Mouse (Mus musculus) R1 (cell line): ENCODE measurements around the gene Gm128.

Source experiments
- DNase-seq: peaks from one replicate; pipeline ENCODE4 v3.0.0-alpha.2; 2018; ENCODE audit warnings: low read depth, low spot score

Gene Gm128

DNA sequence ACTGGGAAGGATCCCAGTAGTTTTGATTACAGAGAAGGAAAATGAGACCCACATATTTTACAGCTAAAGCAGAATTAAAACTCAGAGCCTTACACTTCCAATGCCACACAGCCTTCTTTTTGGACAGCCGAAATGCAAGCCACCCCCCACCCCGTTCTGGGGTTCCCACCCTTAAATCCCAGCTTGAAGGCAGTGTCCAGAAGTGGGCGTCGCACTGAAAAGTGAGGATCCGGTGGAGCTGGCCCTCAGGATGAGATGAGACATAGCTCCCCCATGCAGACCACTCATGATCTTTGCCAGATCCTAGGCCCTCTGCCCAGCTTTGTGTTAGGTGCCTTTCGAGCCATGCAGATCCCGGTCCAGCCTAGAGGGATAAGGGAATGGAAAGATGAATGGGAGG is at the start of gene Gm128:
Gene Gm128 (minus strand): TSS at position 101 of the 400 bp plus-strand sequence.
- DNase-seq = peak; percentile 27

- DNase-seq = no peak
Measured at GRCm38 (mm10) chr3:95291041-95291440, 49.6 kb upstream of the Gm128 start.

DNA sequence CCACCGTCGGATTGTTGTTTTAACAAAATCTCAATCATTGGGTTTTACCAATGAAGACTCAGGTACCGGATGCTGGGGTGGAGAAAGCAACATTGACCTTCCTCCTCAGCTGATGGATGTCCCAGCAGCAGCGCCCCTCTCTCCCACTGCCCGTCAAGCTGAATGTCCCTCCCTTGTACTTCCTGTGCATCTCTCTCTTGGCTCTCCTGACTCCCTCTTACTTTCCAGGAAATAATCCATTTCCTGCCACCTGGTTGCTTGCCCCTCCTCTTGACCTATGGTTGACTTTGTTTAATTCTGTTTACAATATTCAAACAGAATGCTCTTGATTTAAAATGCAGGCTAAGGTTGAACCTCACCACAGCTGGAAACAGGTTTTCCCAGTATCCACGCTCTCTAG is 48.8 kb upstream of the Gm128 start:
- peak; percentile 95 for DNase-seq

GRCm38 (mm10) chr3:95289419-95289818 is 48.0 kb upstream of the Gm128 start:
- DNase-seq = no peak

DNA sequence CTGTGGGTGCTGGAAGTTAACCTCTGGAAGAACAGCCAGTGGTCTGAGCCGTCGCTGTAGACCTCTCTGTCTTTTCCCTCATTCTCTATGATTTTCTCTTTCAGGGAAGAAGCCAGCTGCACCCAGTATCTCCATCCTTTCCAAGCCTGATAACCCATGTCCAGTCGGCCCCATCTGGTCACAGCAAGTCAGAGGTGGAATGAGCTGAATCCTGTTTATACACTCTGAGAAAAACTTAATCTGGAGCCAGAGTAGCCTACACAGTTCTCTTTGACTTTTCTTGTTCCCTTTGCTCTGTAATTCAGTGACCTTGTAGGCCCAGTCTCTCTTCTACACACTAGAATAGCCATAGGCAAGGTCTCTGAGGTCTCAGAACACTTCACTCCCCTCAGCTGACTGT is 46.1 kb upstream of the Gm128 start:
- DNase-seq = no peak

- peak; percentile 88 for DNase-seq
Measured at GRCm38 (mm10) chr3:95286510-95286909, 45.1 kb upstream of the Gm128 start.

- no peak for DNase-seq
Measured at GRCm38 (mm10) chr3:95286011-95286410, 44.6 kb upstream of the Gm128 start.

DNA sequence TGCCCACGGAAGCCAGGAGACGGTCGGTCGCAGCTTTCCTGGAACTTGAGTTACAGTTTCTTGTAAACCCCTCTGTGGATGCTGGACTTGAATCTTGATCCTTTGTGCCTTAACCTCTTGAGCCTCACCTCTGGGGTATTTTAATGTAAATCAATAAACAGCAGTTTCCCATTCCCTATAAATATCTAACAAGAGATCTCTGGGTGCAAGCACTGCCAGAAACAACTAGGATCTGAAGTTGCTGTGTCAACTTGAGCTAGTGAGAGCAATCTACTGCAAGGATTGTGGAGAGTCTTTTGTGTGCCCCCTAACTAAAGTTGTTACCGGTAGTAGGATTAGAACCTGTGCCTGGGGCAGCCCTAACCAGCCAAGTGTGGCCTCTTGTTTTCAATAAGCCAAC is 44.0 kb upstream of the Gm128 start:
- no peak for DNase-seq

GRCm38 (mm10) chr3:95284501-95285281 is 43.3 kb upstream of the Gm128 start:
- DNase-seq = no peak

DNA sequence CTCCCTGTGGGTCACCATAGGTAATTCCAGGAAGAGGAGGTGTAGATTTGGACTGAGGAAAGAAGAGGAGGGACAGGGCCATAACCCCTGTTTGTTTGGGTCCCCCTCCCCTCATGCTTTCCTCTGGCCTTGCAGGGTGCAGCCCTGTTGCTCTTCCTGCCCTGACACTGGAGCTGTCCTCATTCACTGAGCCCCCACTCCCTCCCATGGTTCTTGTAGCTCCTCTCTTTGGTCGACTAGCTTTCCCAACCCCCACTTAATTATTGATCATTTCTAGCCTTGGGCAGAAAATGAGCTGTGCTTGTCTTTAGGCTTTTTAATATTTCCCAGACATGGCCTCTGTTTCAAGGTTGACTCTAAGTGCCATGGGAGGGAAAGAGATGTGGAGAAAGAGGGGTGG is 42.7 kb upstream of the Gm128 start:
- no peak for DNase-seq

- no peak for DNase-seq
Measured at GRCm38 (mm10) chr3:95283589-95283941, 42.2 kb upstream of the Gm128 start.

DNA sequence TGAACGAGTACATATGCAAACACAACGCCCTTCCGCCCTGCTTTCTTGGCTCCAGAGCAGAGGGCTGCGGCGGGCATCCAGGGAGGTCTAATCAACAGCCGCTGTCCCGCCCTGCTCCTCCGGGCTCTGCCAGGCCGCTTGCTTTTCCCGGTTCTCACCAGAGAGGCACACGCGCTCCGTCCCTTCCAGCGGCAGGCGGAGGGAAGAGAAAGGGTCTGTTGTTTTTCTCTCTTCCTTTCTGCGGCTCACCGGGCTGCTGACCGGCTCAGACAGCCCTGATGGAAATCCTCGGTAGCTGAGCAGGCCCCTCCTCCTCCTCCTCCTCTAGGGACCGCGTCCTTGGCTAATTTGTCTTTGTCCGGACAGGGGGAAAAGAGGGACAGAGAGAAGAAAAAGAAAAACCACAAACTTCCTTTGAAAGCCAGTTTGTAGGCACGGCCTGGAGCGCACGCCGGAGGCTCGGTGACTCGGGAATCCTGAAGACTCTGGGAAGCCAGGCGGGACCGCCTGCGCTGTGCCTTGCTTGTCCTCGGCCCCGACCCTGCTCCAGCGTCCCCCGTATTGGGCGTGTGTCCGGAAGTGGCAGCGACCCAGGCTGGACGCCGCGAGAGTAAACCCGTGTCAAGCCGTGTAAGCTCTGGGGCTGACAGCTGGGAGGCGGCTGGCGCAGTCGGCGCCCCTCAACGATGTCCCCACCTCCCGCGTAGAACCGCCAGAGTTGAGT is 41.6 kb upstream of the Gm128 start:
- DNase-seq = peak; percentile 89

DNA sequence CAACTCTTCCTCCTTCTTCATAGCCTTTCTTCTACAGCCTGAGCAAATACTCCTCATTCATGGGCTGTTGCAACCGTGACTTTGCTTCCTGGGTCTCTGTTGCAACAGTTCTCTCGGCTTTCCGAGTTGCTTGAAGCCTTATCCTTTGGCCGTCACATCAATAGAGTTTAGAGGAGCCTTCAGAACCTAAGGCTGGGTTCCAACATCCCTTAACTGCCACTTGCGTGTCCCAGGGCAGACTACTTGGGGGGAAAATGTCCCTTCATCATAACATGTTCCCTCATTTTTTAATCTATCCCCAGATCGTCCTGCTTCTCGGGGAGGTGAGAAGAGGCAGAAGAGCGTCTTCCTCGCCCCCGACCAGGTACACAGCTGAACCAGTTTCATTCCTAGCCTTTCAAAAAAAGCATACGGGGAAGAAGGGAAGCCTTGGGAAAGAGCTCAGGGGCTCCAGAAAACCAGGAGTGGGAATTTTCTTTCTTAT is 41.0 kb upstream of the Gm128 start:
- no peak for DNase-seq

- DNase-seq = peak; percentile 98
Measured at GRCm38 (mm10) chr3:95281216-95282126, 40.1 kb upstream of the Gm128 start, which contains the start of the genes Mindy1 and Prune1. TSS of gene Mindy1 (plus strand) at chr3:95281345. TSS of gene Prune1 (minus strand) at chr3:95282076.

DNA sequence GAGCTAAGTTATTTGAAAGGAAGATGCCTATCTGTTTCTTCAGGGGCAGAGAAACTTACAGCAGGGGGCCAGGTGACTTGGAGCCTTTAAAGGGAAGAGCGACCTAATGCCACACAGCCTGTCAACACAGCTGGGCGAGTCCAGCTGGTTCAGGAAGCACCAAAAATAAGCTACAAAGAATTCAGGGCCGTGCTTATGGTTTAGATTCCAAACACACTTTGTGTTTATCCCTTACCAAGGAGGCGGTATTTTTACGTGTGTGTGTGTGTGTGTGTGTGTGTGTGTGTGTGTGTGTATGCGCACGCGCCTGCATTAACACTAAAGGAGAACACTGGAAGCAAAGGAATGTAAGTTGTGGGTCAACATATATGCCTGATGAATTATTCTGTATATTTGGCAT is 39.3 kb upstream of the Gm128 start:
- DNase-seq = no peak

GRCm38 (mm10) chr3:95277149-95277551 is 35.8 kb upstream of the Gm128 start:
- DNase-seq = peak; percentile 72

GRCm38 (mm10) chr3:95276428-95276934 is 35.1 kb upstream of the Gm128 start:
- peak; percentile 50 for DNase-seq

DNA sequence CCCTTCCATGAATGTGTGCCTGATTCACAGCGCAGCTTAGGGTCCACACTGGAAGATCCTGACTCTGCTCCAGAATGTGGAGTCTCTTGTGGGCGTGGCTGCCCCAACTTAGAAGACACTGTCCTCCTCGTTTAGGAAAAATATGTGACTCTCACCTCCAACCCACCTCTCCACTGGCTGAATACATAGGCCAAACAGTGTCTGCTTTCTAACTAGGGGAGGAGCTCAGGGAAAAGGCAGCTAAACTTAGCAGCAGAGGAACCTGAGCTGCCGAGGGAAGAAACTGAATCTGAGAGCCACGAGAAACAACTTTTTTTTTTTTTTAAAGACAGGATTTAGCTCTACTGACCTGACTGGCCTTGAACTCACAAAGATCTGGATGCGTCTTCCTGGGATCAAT is 33.8 kb upstream of the Gm128 start:
- DNase-seq = peak; percentile 32

- peak; percentile 34 for DNase-seq
Measured at GRCm38 (mm10) chr3:95274453-95274852, 33.1 kb upstream of the Gm128 start.

- no peak for DNase-seq
Measured at GRCm38 (mm10) chr3:95273471-95273870, 32.1 kb upstream of the Gm128 start.

GRCm38 (mm10) chr3:95270766-95271364 is 29.5 kb upstream of the Gm128 start:
- peak; percentile 97 for DNase-seq
